Mouse (Mus musculus) adrenal gland (tissue): ENCODE results near the gene Lgals2.

Experiments used
- intact Hi-C: fragments of 180-260 bp; cut with DNase I; formaldehyde crosslinking; loops from one replicate; pipeline ENCODE4 v1.15.1; 2025
- microRNA-seq, 2 experiments: library from miRNA; unstranded; fragments of <30 nt; microRNA quantifications; one replicate each; pipeline ENCODE4; 2019

Gene Lgals2

GRCm38 (mm10) chr15:78826213-78827204 is 28.8 kb downstream of the Lgals2 start:
- intact Hi-C loops: loop anchor here (1.0 to 5.0 kb wide), 2 partner anchors 22 to 41 kb away; no protein-coding TSS in a partner anchor

- intact Hi-C loops: no loop called here
These were observed 39.3 kb downstream of the Lgals2 start for GRCm38 (mm10) chr15:78816074-78816391.

- intact Hi-C loops: no loop called here
These were observed 39.8 kb downstream of the Lgals2 start for GRCm38 (mm10) chr15:78815314-78816073.

- intact Hi-C loops: no loop called here
These were observed 41.7 kb downstream of the Lgals2 start for GRCm38 (mm10) chr15:78813603-78814002.

GRCm38 (mm10) chr15:78810146-78810545 is 45.2 kb downstream of the Lgals2 start:
- intact Hi-C loops: no loop called here

- intact Hi-C loops: no loop called here
These were observed 45.6 kb downstream of the Lgals2 start for GRCm38 (mm10) chr15:78809739-78810138.

GRCm38 (mm10) chr15:78808980-78809379 is 46.3 kb downstream of the Lgals2 start:
- intact Hi-C loops: no loop called here

- intact Hi-C loops: no loop called here
These were observed 48.2 kb downstream of the Lgals2 start for GRCm38 (mm10) chr15:78807141-78807540.

GRCm38 (mm10) chr15:78806614-78807013 is 48.7 kb downstream of the Lgals2 start:
- intact Hi-C loops: no loop called here

GRCm38 (mm10) chr15:78805351-78805750 is 50.0 kb downstream of the Lgals2 start:
- intact Hi-C loops: no loop called here

GRCm38 (mm10) chr15:78804326-78804725 is 51.0 kb downstream of the Lgals2 start:
- intact Hi-C loops: no loop called here

- intact Hi-C loops: no loop called here
These were observed 51.8 kb downstream of the Lgals2 start for GRCm38 (mm10) chr15:78803499-78803900.

GRCm38 (mm10) chr15:78802776-78803391 is 52.4 kb downstream of the Lgals2 start, which contains the start of gene Card10:
Gene Card10, minus strand, starts transcription at chr15:78803042.
- intact Hi-C loops: no loop called here

GRCm38 (mm10) chr15:78801971-78802741 is 53.2 kb downstream of the Lgals2 start:
- intact Hi-C loops: no loop called here

- intact Hi-C loops: no loop called here
These were observed 53.8 kb downstream of the Lgals2 start for GRCm38 (mm10) chr15:78801571-78801970.

Small RNA genes lying within 50 kb of the gene (microRNA-seq; reads per million reads assigned to microRNA genes)
- gene Mir6955: 0.23 to 2.0 reads per million in 2 experiments
